Mouse (Mus musculus): ENCODE results near the gene Olfm2.

GRCm38 (mm10) chr9:20745129-20745966, 801 bp downstream of the Olfm2 start:
- TF ChIP-seq CTCF (IDR thresholded peaks at IDR 0.05; ENCODE audit: control insufficient read depth, insufficient read depth, low read length) (no peak), POLR2A (IDR thresholded peaks at IDR 0.05; ENCODE audit: borderline replicate concordance, control insufficient read depth, low read depth, low read length) (no peak)

All from bone marrow, adult 2 months (tissue).